Mouse (Mus musculus) cerebellum, adult 2 months (tissue): ENCODE results near the gene Ttc30a2.
"Not testable (repeated sequence)": the region's sequence is repeated elsewhere in the genome, so short reads cannot be mapped to it uniquely, and the experiment has no call there.

Experiments used
- CTCF ChIP-seq: fragments of 200-500 bp; IDR thresholded peaks from 2 replicates; pipeline ENCODE4 v1.5.1; 2011; ENCODE audit warnings: low read depth, mild to moderate bottlenecking, control low read depth, low read length, moderate library complexity, borderline replicate concordance; ENCODE audit not compliant: insufficient read depth
- POLR2A ChIP-seq: fragments of 200-500 bp; IDR thresholded peaks from 2 replicates; pipeline ENCODE4 v1.6.1; 2011; ENCODE audit warnings: low read length, control low read depth, borderline replicate concordance; ENCODE audit not compliant: insufficient read depth

DNA sequence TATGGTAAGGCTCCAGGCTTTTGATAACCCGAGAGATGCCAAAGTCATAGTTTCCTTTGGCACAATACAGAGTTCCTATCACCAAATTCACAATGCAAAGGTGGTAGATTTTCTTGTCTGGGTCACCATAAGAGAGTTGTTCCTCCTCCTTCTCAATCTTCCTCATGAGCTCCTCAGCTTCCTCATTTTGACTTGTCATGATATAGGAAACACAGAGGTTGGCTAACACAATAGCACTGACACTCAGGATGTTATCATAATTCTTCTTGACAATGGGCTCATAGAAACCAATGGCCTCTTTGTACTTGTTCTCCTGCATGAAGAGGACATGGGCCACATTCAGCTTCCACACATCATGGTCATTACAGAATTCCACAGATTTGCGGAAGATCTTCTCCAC lies 41.3 kb downstream of the Ttc30a2 start:
- not testable (repeated sequence) for TF ChIP-seq CTCF, POLR2A
